Mouse (Mus musculus) forebrain, embryonic 14.5 days (tissue): ENCODE data around the gene Osbpl6. TPM values are rescaled to one million over a fixed set of nuclear protein-coding genes. Genes with fewer than 3 reads are reported as not detected.
A peak's percentile ranks its signal among the peaks of the same experiment; 100 is the strongest.

ENCODE experiments used
- ATAC-seq: fragments of 200-750 bp; cut with Nextera tagmentation; 2 replicates; pipeline ENCODE4 v1.8.0; 2017; ENCODE audit warnings: mild to moderate bottlenecking, moderate library complexity
- DNase-seq: peaks from one replicate; pipeline ENCODE4 v3.0.0-alpha.2; 2015; ENCODE audit warnings: low spot score
- H3K27ac ChIP-seq: fragments of 300-500 bp; sonication (generic); 2 replicates; pipeline ENCODE4 v1.5.1; 2014; ENCODE audit warnings: low read depth, mild to moderate bottlenecking, control low read depth, low read length, moderate library complexity
- H3K27me3 ChIP-seq: fragments of 300-500 bp; sonication (generic); replicated peaks from 2 replicates; pipeline ENCODE4 v1.6.1; 2014; ENCODE audit warnings: low read length, control low read depth, mixed read lengths; ENCODE audit not compliant: control insufficient read depth, insufficient read depth
- H3K36me3 ChIP-seq: fragments of 300-500 bp; sonication (generic); 2 replicates; pipeline ENCODE4 v1.6.1; 2014; ENCODE audit warnings: low read length, control low read depth; ENCODE audit not compliant: control insufficient read depth, insufficient read depth
- H3K4me1 ChIP-seq: fragments of 300-500 bp; sonication (generic); 2 replicates; pipeline ENCODE4 v1.6.1; 2014; ENCODE audit warnings: antibody characterized with exemption, low read length, control low read depth; ENCODE audit not compliant: control insufficient read depth, insufficient read depth
- H3K4me2 ChIP-seq: fragments of 300-500 bp; sonication (generic); 2 replicates; pipeline ENCODE4 v1.6.1; 2014; ENCODE audit warnings: mild to moderate bottlenecking, control low read depth, low read length
- H3K4me3 ChIP-seq: fragments of 300-500 bp; sonication (generic); 2 replicates; pipeline ENCODE4 v1.5.1; 2014; ENCODE audit warnings: low read depth, low read length, control low read depth
- H3K9ac ChIP-seq: fragments of 300-500 bp; sonication (generic); 2 replicates; pipeline ENCODE4 v1.6.1; 2014; ENCODE audit warnings: mild to moderate bottlenecking, low read length, control low read depth, moderate library complexity
- H3K9me3 ChIP-seq: fragments of 300-500 bp; sonication (generic); replicated peaks from 2 replicates; pipeline ENCODE4 v1.6.1; 2016; ENCODE audit warnings: low read length, control low read depth, mixed read lengths; ENCODE audit not compliant: control insufficient read depth
- WGBS: fragments of 180-500 bp; shearing (Covaris S2); extraction: QIAGEN DNeasy Blood & Tissue Kit; methylation state at CpG from one replicate; pipeline ENCODE4 v1.1.7; 2014; 5-methylcytosine and 5-hydroxymethylcytosine counted together
- polyA plus RNA-seq: library from polyadenylated mRNA; unstranded; fragments of >200 nt; fragmentation: Nextera tagmentation; extraction: Ambion mirVana; gene quantifications from 2 replicates; pipeline ENCODE4 v1.2.1, GENCODE M21; 2014

Osbpl6 gene
- polyA plus RNA-seq, 1 experiment from 2014 or later, result 12.1 TPM

DNA sequence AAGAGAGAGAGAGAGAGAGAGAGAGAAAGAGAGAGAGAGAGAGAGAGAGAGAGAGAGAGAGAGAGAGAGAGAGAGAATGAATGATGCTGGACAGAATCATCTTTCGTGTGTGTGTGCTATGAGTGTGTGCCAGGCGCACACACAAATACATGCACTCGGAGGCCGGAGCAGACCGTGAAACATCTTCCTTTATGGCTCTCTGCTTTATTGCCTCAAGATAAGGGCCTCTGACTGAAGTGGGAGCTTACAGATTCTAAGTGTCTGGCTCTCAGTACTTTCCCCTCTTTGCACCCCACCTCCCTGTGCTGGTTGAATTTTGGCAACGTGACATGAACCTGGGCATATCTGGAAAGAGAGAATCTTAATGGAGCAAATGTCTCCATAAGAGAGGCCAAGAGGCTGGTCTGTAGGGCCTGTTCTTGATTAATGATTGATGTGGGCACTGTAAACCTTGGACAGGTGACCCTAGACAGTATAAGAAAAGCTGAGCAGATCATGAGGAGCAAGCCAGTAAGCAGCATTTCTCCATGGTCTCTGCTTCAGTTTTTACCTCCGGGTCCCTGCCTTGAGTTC lies 29.4 kb downstream of the Osbpl6 start:
- Histone ChIP-seq H3K27me3 (no peaks in the 10 kb centered on the region), H3K4me3 (no peak overlapping the region), H3K9ac (no peak overlapping the region), H3K27ac (no peak overlapping the region), H3K9me3 (no peaks in the 10 kb centered on the region), H3K36me3 (no peaks in the 10 kb centered on the region), H3K4me2 (no peak overlapping the region), H3K4me1 (no peaks in the 10 kb centered on the region)
- 92% methylated on average over 7 of the region's 7 CpGs for WGBS
- ATAC-seq, result no peak
- no peak for DNase-seq

DNA sequence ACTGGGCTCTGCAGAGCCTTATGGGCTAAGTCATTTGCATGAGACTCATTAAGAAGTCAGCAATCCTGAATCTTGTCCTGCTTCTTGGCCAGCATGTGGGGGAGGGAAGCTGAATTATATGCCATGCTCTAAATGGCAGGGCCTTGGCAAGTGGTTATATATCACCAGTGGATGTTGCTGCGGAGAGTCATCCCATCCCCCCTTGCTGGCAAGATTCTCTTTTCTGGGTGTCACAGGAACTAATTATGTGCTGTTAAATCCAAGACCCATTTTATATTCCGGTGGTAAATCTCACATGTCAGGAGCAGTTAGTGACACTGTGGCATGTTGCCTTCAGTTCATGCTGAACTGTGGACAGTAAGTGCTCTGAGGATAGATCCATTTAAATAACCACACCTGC lies 31.1 kb downstream of the Osbpl6 start:
- Histone ChIP-seq H3K4me1 (no peaks in the 10 kb centered on the region), H3K27ac (no peak overlapping the region), H3K4me2 (no peak overlapping the region), H3K27me3 (no peaks in the 10 kb centered on the region), H3K9ac (no peak overlapping the region), H3K36me3 (no peaks in the 10 kb centered on the region), H3K4me3 (no peak overlapping the region), H3K9me3 (no peaks in the 10 kb centered on the region)
- 59% methylated on average over 2 of the region's 2 CpGs for WGBS
- ATAC-seq (peak; percentile 29; the same call in 1 of the 2 replicates), DNase-seq (peak; percentile 41)

DNA sequence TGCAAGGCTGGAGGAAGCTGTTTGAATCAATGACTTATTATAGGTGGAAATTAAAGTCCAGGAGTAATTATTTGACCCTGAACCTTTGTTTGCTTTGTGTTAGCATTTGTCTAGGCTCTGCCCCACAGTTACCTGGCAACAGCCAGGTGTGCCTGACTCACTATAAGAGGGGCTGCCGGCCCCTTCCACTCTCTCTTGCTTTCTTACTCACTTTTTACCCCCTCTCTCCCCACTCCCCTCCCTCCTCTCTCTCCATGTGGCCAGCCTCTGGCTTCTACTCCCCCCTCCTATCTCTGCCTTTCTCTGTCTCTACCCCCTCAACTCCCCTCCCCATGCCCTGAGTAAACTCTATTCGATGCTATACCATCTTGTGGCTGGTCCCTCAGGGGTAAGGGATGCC lies 33.2 kb downstream of the Osbpl6 start:
- Histone ChIP-seq H3K9me3 (no peaks in the 10 kb centered on the region), H3K4me2 (no peak overlapping the region), H3K27ac (no peak overlapping the region), H3K36me3 (no peaks in the 10 kb centered on the region), H3K9ac (no peak overlapping the region), H3K4me3 (no peak overlapping the region), H3K27me3 (no peaks in the 10 kb centered on the region), H3K4me1 (no peaks in the 10 kb centered on the region)
- DNase-seq, result no peak
- no peak for ATAC-seq
- WGBS, result 30% methylated on average over 2 of the region's 2 CpGs

DNA sequence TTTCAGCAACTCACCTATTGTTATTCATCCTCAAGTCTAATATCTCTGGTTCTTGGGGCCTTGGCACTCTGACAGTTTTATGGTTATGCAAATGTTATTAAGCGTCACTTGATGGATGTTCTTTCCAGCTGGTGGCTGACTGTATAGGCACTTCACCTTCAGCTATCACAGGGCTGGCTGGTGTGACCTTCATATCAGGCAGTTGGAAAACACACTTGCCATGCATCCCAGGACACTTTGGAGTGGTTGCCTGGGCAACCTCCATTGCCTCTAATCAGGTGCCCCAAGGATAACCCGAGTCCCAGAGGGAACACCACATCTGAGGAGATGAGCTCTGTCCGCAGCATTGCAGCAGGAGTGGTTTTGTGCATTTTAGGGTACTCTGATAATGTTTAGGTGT lies 35.8 kb downstream of the Osbpl6 start:
- ATAC-seq (peak; percentile 56; the same call in 1 of the 2 replicates), DNase-seq (peak; percentile 15)
- H3K27me3 ChIP-seq, result no peaks in the 10 kb centered on the region
- H3K9me3 ChIP-seq, result no peaks in the 10 kb centered on the region
- no peaks in the 10 kb centered on the region for H3K4me1 ChIP-seq
- no peak overlapping the region for H3K9ac ChIP-seq
- H3K36me3 ChIP-seq, result no peaks in the 10 kb centered on the region
- 60% methylated on average over 3 of the region's 3 CpGs for WGBS
- H3K27ac ChIP-seq, result no peak overlapping the region
- no peak overlapping the region for H3K4me2 ChIP-seq
- H3K4me3 ChIP-seq, result no peak overlapping the region

DNA sequence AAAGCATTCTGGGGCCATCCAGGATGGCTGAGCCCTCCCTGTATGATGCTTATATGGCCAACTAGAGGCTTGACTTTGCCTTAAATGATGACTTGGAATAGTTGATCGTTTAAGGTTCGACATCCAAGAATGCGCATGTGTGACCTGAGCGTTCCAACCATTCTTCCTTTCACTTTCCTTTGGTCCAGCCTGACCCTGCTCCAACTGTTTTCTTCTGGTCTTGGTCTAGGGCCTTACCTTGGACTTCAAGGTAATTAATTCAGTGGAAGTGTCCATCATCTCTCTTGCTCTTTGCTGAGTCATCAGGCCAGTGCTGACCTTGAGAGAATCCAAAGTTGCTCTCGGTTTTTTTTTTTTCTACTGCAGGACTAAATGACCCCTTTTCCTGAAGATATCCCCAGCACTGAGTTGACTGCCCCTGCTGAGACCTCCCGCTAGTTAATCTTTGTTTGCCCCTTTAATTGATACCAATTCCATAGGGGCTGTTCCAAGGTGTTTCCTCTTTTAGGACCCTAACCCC lies 43.6 kb downstream of the Osbpl6 start:
- Histone ChIP-seq H3K4me2 (no peak overlapping the region), H3K9ac (no peak overlapping the region), H3K27ac (no peak overlapping the region), H3K27me3 (no peaks in the 10 kb centered on the region), H3K4me1 (no peaks in the 10 kb centered on the region), H3K4me3 (no peak overlapping the region), H3K36me3 (no peaks in the 10 kb centered on the region), H3K9me3 (no peaks in the 10 kb centered on the region)
- DNase-seq (no peak), ATAC-seq (no peak)
- WGBS, result 79% methylated on average over 6 of the region's 6 CpGs

DNA sequence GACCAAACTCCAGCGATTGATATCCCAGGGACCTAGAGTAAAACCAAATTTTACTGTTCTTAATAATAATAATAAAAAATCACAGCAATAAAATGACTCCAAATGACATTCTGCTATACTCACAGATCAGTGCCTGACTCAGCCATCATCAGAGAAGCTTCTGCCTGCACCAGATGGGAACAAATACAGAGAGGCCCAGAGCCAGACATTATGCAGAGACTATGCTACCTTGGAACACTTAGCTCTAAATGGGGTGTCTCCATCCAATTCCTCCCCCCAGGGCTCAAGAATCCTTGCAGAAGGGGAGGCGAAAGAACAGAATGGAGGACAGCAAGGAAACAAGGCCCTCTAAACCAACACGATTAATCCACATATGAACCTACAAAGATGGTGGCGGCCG lies 60.4 kb downstream of the Osbpl6 start:
- H3K36me3 ChIP-seq, result no peaks in the 10 kb centered on the region
- H3K4me1 ChIP-seq, result no peaks in the 10 kb centered on the region
- H3K9ac ChIP-seq, result no peak overlapping the region
- H3K9me3 ChIP-seq, result no peaks in the 10 kb centered on the region
- ATAC-seq (no peak), DNase-seq (no peak)
- H3K27ac ChIP-seq, result no peak overlapping the region
- WGBS, result 96% methylated on average over 5 of the region's 5 CpGs
- no peaks in the 10 kb centered on the region for H3K27me3 ChIP-seq
- no peak overlapping the region for H3K4me2 ChIP-seq
- no peak overlapping the region for H3K4me3 ChIP-seq

DNA sequence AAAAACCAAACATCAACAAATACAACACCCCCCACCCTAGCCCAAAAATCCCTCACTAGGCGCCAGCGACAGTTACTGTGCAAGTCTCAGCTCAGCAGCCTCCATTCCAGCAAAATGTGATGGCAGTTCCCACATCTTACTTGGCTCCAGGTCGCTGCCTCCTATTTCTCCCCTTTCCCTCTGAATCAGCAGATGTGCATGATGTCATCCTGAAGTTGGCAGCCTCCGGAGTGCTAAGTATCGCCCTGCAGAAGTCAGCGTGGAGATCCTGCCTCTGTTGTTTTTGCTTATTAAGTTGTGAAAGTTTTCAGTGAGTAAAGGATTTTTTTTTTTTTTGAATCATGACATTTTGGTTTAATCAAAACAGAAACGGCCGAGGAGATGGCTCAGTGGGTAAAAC lies 61.9 kb downstream of the Osbpl6 start:
- Histone ChIP-seq H3K9ac (no peak overlapping the region), H3K27ac (no peak overlapping the region), H3K9me3 (no peaks in the 10 kb centered on the region), H3K4me2 (no peak overlapping the region), H3K27me3 (no peaks in the 10 kb centered on the region), H3K36me3 (no peaks in the 10 kb centered on the region), H3K4me3 (no peak overlapping the region), H3K4me1 (no peaks in the 10 kb centered on the region)
- DNase-seq, result peak; percentile 54
- ATAC-seq, result peak; percentile 46; the same call in 1 of the 2 replicates
- 57% methylated on average over 8 of the region's 8 CpGs for WGBS

DNA sequence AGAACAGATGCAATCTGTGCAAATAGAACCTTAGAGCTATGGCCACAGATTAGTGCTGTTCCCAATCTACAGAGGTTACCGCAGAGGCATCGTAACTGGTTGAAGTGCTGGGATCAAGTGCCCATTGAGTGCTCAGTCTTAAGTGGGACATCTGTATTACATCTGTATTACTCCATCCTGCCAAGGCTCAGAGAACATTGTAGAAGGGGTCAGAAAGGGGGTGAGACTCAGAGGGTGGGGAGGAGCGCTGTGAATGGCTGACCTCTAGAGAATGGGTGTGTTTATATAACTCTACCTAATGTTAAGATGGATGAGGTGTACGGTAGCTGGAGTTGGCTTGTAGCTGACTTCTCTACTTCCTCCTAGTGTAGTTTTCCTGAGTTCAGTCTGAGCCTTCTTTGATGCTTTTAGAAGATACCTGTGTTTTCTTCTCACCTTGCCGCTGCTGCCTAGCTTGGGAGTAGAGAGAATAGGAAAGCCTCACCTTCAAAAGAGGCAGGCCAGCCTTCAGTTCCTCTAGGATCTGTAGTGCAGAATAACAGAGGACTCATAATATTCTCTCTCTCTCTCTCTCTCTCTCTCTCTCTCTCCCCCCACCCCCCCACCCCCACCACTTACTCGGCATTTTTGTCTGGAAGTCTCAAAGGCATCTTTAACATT lies 62.9 kb downstream of the Osbpl6 start:
- H3K36me3 ChIP-seq, result no peaks in the 10 kb centered on the region
- no peaks in the 10 kb centered on the region for H3K4me1 ChIP-seq
- no peaks in the 10 kb centered on the region for H3K9me3 ChIP-seq
- no peaks in the 10 kb centered on the region for H3K27me3 ChIP-seq
- H3K9ac ChIP-seq, result no peak overlapping the region
- no peak overlapping the region for H3K27ac ChIP-seq
- no peak for DNase-seq
- ATAC-seq, result no peak
- H3K4me3 ChIP-seq, result no peak overlapping the region
- no peak overlapping the region for H3K4me2 ChIP-seq
- WGBS, result 86% methylated on average over 6 of the region's 6 CpGs

DNA sequence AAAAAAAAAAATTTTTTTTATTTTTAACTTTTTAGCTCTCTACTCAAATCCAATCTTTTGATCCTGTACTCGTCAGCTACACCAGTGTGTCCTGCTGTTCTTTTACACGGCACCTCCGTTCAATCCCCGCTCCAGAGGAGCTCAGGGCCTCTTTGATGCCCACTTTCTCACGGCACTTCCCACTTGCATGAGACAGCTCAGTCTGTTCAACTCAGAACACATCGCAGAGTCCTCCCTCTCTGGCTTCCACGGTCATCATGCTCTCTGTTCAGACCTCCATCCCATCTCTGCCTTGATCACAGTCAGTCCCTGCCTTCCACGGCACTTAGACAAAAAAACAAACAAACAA lies 63.4 kb downstream of the Osbpl6 start:
- DNase-seq (peak; percentile 11), ATAC-seq (no peak)
- Histone ChIP-seq H3K4me2 (no peak overlapping the region), H3K36me3 (no peaks in the 10 kb centered on the region), H3K27ac (no peak overlapping the region), H3K4me1 (no peaks in the 10 kb centered on the region), H3K9me3 (no peaks in the 10 kb centered on the region), H3K4me3 (no peak overlapping the region), H3K27me3 (no peaks in the 10 kb centered on the region), H3K9ac (no peak overlapping the region)
- 72% methylated on average over 8 of the region's 8 CpGs for WGBS
